Mouse (Mus musculus) embryonic fibroblast, embryonic 13.5 days (primary cell): ENCODE measurements around the gene Arhgap11a.

Experiments used
- CTCF ChIP-seq: IDR thresholded peaks from 2 replicates; pipeline ENCODE4 v1.5.1; 2011; ENCODE audit warnings: mild to moderate bottlenecking, control low read depth, low read length, moderate library complexity, borderline replicate concordance; ENCODE audit not compliant: insufficient read depth
- POLR2A ChIP-seq: IDR thresholded peaks from 2 replicates; pipeline ENCODE4 v1.6.1; 2011; ENCODE audit warnings: low read depth, mild to moderate bottlenecking, control low read depth, low read length, moderate library complexity

DNA sequence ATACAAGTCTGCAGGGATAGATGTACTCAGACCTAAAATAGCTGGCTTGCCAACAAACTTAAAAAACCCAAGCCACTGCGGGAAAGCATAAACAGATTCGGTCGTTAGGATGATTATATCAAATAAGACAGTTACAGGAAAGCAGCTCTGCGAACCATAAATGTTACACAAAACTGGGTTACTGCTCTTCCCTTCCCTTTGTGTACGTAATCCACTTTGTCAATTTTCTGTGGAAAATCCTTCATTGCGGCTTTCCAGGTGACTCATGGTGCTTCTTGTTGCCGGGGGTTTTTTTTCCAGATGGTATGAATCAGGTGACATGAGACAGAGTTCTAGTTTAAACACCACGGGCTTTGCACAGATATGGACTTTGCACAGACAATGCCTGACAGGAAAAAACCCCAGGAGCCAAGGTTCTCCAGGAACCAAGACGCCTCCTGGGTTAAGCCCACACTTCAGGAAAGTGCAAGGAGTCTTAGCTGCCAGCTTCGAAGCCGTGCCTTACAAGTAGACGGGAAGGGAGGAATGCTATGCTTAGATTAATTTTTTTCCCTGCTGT lies 27.2 kb downstream of the Arhgap11a start:
- TF ChIP-seq CTCF (no peak), POLR2A (no peak)
